Mouse (Mus musculus) spleen, adult 10 weeks (tissue): ENCODE data around the gene Ltc4s. TPM values are rescaled to one million over a fixed set of nuclear protein-coding genes. Genes with fewer than 3 reads are reported as not detected.

ENCODE experiments used
- polyA plus RNA-seq: library from polyadenylated mRNA; stranded (reverse); fragments of 350-450 nt; fragmentation: Illumina TruSeq; extraction: RNeasy Lipid Tissue Mini Kit (QIAGEN cat#74804); gene quantifications from one replicate; pipeline ENCODE4 v1.2.3, GENCODE M21; 2015; ENCODE audit warnings: low replicate concordance; ENCODE audit not compliant: insufficient read depth

The Ltc4s gene
- 1.6 TPM for polyA plus RNA-seq

GRCm38 (mm10) chr11:50238324-50238723 is at the start of gene Ltc4s:
Gene Ltc4s, minus strand, starts transcription at chr11:50238616.

DNA sequence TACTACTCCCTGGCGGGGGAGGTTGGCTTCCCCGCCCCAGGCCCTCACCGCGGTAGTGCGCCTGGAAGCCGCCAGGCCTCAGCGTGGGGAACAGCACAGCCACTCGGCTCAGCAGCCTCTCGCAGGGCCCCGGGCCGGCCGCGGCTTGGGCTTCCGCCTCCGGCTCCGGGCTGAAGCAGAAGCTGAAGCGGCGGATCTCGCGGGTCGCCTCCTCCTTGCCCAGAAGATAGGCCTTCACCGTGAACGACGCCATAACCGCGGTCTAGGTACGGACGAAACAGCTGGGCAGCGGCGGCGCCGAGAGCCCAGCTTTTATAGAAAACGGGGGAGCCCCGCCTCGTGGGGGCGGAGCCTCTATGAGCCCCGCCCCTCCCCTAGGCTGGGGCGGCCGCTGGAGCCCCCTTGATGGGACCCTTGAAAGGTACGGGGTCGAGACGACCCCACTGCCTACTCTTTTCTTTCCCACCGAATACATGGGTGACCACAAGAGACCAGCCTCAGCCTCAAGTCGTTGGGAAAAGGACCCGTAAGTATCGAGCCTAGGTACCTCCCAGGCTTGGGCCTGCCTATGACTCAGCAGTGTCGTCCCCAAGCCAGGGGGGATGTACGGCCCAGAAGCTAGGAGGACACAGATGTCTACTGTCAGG is 27.8 kb downstream of the Ltc4s start, which contains the start of the genes Sqstm1 and Mgat4b:
Gene Sqstm1, minus strand, starts transcription at position 323 of the 647 bp plus-strand sequence.
Gene Mgat4b, plus strand, starts transcription at position 386 of the 647 bp plus-strand sequence.

Other genes with a start within 250 kb of the Ltc4s start
- gene Rnf130, start 213.3 kb downstream of the Ltc4s start, polyA plus RNA-seq: 159 TPM
- gene Tbc1d9b, start 107.2 kb downstream of the Ltc4s start, polyA plus RNA-seq: 20.5 TPM
- 2.9 TPM for gene Mrnip, start 64.2 kb downstream of the Ltc4s start, polyA plus RNA-seq
- gene Sqstm1, start 27.8 kb downstream of the Ltc4s start, polyA plus RNA-seq: 265 TPM
- gene Mgat4b, start 27.7 kb downstream of the Ltc4s start, polyA plus RNA-seq: 9.1 TPM
- 18.7 TPM for gene Maml1, start 53.7 kb upstream of the Ltc4s start, polyA plus RNA-seq
- gene Canx, start 87.1 kb upstream of the Ltc4s start, polyA plus RNA-seq: 321 TPM
- gene Cby3, start 115.8 kb upstream of the Ltc4s start, polyA plus RNA-seq: not detected
- gene Hnrnph1, start 138.4 kb upstream of the Ltc4s start, polyA plus RNA-seq: 1,255 TPM
- gene Rufy1, start 192.5 kb upstream of the Ltc4s start, polyA plus RNA-seq: 43.7 TPM